16 mouse cellular contexts compared by ENCODE assay signal in genomic region chr10:14314607-14315006, GRCm38 (mm10).
DNase-seq lines count a peak whose midpoint lies in the region; ATAC-seq and TF ChIP-seq lines count a peak whose summit lies in the region.
"Had no signal": no experiment of that assay in that cellular context is flagged by ENCODE, and none has a peak within 500 bp of the region (broad histone marks: within the 10 kb centered on the region; RNA-seq: fewer than 3 reads in every experiment).

No protein-coding gene starts in this region.

- H3K4me3 ChIP-seq in left cerebral cortex, adult 2 months, result no peak overlapping the region
- H3K4me3 ChIP-seq: embryonic facial prominence, embryonic 13.5 days; hindbrain, embryonic 13.5 days had no signal

- intact Hi-C loops in left cerebral cortex, adult 2 months (cut with DNase I), result loop anchor here (1.0 kb wide), 3 partner anchors 98 to 349 kb away; no protein-coding TSS in a partner anchor

- ATAC-seq in CD4-positive, CD25-positive, alpha-beta regulatory T cell, adult 4 months, result peak; percentile 98
- no peak for ATAC-seq in monocyte, adult 5-6 weeks (replicated peaks; ENCODE audit: insufficient number of reproducible peaks, low FRiP score, low TSS enrichment, poor library complexity, severe bottlenecking)
- ATAC-seq: Patski had no signal

- peak; percentile 21 for DNase-seq in layer of hippocampus, adult 11-12 months (ENCODE audit: low spot score)
- DNase-seq in layer of hippocampus, postnatal 10 days (ENCODE audit: low spot score in 2 of 2), result no peak
- peak; percentile 34 to 61 for DNase-seq in left cerebral cortex, adult 2 months (ENCODE audit: extremely low spot score in 1 of 2, low spot score in 2 of 2)
- DNase-seq in right cerebral cortex, postnatal 25 days, result peak; percentile 52
- DNase-seq in ovary, postnatal 10 days (ENCODE audit: low spot score), result no peak
- DNase-seq in heart, postnatal 4 days, result no peak
- DNase-seq: adrenal gland, postnatal 10 days; cerebellum, adult 2 months; lung, postnatal 36 days; retina, postnatal 1 day had no signal

- H3K27ac ChIP-seq in left cerebral cortex, adult 2 months, result peak overlapping the region; percentile 89
- H3K27ac ChIP-seq: embryonic facial prominence, embryonic 13.5 days; hindbrain, embryonic 13.5 days; kidney, postnatal 0 days had no signal

- TF ChIP-seq CTCF in left cerebral cortex, adult 2 months (IDR thresholded peaks at IDR 0.05), result no peak

Comparison
In these comparisons a context has a peak if more than half of its experiments do, and no peak if none do; other contexts are left out.
1. DNase-seq: peak in layer of hippocampus, adult 11-12 months (single experiment), left cerebral cortex, adult 2 months (2 of 2) and right cerebral cortex, postnatal 25 days (single experiment); none in layer of hippocampus, postnatal 10 days (0 of 2), ovary, postnatal 10 days (single experiment) and heart, postnatal 4 days (single experiment).